Mouse (Mus musculus) CH12.LX (cell line): ENCODE data around the gene Tas2r143.

ENCODE experiments used
- CTCF ChIP-seq, 2 experiments: IDR thresholded peaks in 1 of 2; conservative IDR thresholded peaks in 1 of 2; 2 replicates each; pipeline ENCODE4 v1.5.1; 2011 to 2012; ENCODE audit warnings: low read depth in 2 of 2, low read length in 2 of 2, improper control_type of control experiment in 1 of 2, inconsistent platforms in 1 of 2, mild to moderate bottlenecking in 1 of 2, moderate library complexity in 1 of 2
- ELF1 ChIP-seq: IDR thresholded peaks from 2 replicates; pipeline ENCODE4 v1.6.1; 2014; ENCODE audit warnings: low read depth, mild to moderate bottlenecking, inconsistent platforms, low read length, improper control_type of control experiment
- EP300 ChIP-seq: IDR thresholded peaks from 2 replicates; pipeline ENCODE4 v1.6.1; 2011; ENCODE audit warnings: low read length, improper control_type of control experiment
- RCOR1 ChIP-seq: conservative IDR thresholded peaks from 2 replicates; pipeline ENCODE4 v1.6.1; 2012; ENCODE audit warnings: low read depth, mild to moderate bottlenecking, inconsistent platforms, low read length, improper control_type of control experiment
- TCF12 ChIP-seq: IDR thresholded peaks from 2 replicates; pipeline ENCODE4 v1.6.1; 2014; ENCODE audit warnings: low read depth, mild to moderate bottlenecking, inconsistent platforms, low read length, improper control_type of control experiment
- ZKSCAN1 ChIP-seq: IDR thresholded peaks from 2 replicates; pipeline ENCODE4 v1.6.1; 2012; ENCODE audit warnings: low read depth, inconsistent platforms, low read length, improper control_type of control experiment, borderline replicate concordance

DNA sequence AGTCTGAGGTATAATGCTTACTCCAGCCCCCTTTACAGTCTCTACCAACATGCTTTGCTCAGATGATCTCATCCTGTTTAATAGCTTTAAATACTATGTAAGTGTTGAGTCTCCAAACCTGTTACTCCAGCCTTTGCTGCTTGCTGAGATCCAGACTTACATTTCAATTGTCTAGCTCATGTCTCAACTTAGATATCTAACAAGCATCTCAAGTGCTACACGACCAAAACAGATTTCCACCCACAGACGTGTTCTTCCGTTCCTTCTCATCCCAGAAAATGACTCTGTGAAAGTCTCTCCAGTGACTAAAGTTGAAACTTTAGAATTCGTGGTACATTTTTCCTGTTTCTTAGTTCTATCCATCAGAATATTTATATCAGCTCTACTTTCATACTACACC, 26.3 kb downstream of the Tas2r143 start:
- TF ChIP-seq EP300 = no peak
- TF ChIP-seq RCOR1 = no peak
- no peak for TF ChIP-seq TCF12
- no peak for TF ChIP-seq ZKSCAN1
- TF ChIP-seq CTCF (conservative IDR thresholded peaks at IDR 0.05 in 1 of 2, IDR thresholded peaks at IDR 0.05 in 1 of 2; ENCODE audit: low read depth in 2 of 2, low read length in 2 of 2) = no peak
- TF ChIP-seq ELF1 = no peak
